Mouse (Mus musculus) spleen, adult 2 months (tissue): Measurements from ENCODE around the gene Clpb.

Source experiments
- CTCF ChIP-seq: fragments of 200-500 bp; IDR thresholded peaks from 2 replicates; pipeline ENCODE4 v1.5.1; 2011; ENCODE audit warnings: mild to moderate bottlenecking, inconsistent platforms; ENCODE audit not compliant: insufficient read depth, insufficient read length, insufficient replicate concordance; ENCODE audit errors: extremely low read depth
- POLR2A ChIP-seq: fragments of 200-500 bp; IDR thresholded peaks from 2 replicates; pipeline ENCODE4 v1.6.1; 2011; ENCODE audit warnings: low read depth, low read length, inconsistent platforms

GRCm38 (mm10) chr7:101836271-101837153, 173.1 kb downstream of the Clpb start:
- TF ChIP-seq CTCF (no peak), POLR2A (peak; percentile 6; the same call in 1 of the 2 replicates)
